Mouse (Mus musculus) embryonic facial prominence, embryonic 15.5 days (tissue): Measurements from ENCODE around the gene Stag2. TPM values are rescaled to one million over a fixed set of nuclear protein-coding genes. Genes with fewer than 3 reads are reported as not detected.
A peak's percentile ranks its signal among the peaks of the same experiment; 100 is the strongest.

Experiments
- ATAC-seq: fragments of 200-750 bp; cut with Nextera tagmentation; 2 replicates; pipeline ENCODE4 v1.8.0; 2017; ENCODE audit warnings: low read depth, moderate TSS enrichment; ENCODE audit not compliant: insufficient number of reproducible peaks, low FRiP score, low TSS enrichment
- H3K27ac ChIP-seq: fragments of 300-500 bp; sonication (generic); replicated peaks from 2 replicates; pipeline ENCODE4 v1.5.1; 2015; ENCODE audit warnings: mild to moderate bottlenecking, inconsistent platforms
- H3K27me3 ChIP-seq: fragments of 300-500 bp; sonication (generic); 2 replicates; pipeline ENCODE4 v1.6.1; 2015; ENCODE audit warnings: inconsistent platforms
- H3K36me3 ChIP-seq: fragments of 300-500 bp; sonication (generic); 2 replicates; pipeline ENCODE4 v1.6.1; 2015; ENCODE audit warnings: mild to moderate bottlenecking, inconsistent platforms
- H3K4me1 ChIP-seq: fragments of 300-500 bp; sonication (generic); 2 replicates; pipeline ENCODE4 v1.6.1; 2015; ENCODE audit warnings: inconsistent platforms
- H3K4me2 ChIP-seq: fragments of 300-500 bp; sonication (generic); replicated peaks from 2 replicates; pipeline ENCODE4 v1.6.1; 2015; ENCODE audit warnings: mild to moderate bottlenecking, inconsistent platforms
- H3K4me3 ChIP-seq: fragments of 300-500 bp; sonication (generic); replicated peaks from 2 replicates; pipeline ENCODE4 v1.5.1; 2015; ENCODE audit warnings: mild to moderate bottlenecking, inconsistent platforms
- H3K9ac ChIP-seq: fragments of 300-500 bp; sonication (generic); 2 replicates; pipeline ENCODE4 v1.6.1; 2015; ENCODE audit warnings: inconsistent platforms
- H3K9me3 ChIP-seq: fragments of 300-500 bp; sonication (generic); replicated peaks from 2 replicates; pipeline ENCODE4 v1.6.1; 2016; ENCODE audit warnings: inconsistent platforms
- WGBS: fragments of 180-500 bp; shearing (Covaris S2); methylation state at CpG from one replicate; pipeline ENCODE4 v1.1.7; 2015; 5-methylcytosine and 5-hydroxymethylcytosine counted together
- polyA plus RNA-seq: library from polyadenylated mRNA; unstranded; fragments of >200 nt; fragmentation: Nextera tagmentation; extraction: Ambion mirVana; gene quantifications from 2 replicates; pipeline ENCODE4 v1.2.1, GENCODE M21; 2015

Gene Stag2
- polyA plus RNA-seq, 1 experiment from 2014 or later = 34.1 TPM

DNA sequence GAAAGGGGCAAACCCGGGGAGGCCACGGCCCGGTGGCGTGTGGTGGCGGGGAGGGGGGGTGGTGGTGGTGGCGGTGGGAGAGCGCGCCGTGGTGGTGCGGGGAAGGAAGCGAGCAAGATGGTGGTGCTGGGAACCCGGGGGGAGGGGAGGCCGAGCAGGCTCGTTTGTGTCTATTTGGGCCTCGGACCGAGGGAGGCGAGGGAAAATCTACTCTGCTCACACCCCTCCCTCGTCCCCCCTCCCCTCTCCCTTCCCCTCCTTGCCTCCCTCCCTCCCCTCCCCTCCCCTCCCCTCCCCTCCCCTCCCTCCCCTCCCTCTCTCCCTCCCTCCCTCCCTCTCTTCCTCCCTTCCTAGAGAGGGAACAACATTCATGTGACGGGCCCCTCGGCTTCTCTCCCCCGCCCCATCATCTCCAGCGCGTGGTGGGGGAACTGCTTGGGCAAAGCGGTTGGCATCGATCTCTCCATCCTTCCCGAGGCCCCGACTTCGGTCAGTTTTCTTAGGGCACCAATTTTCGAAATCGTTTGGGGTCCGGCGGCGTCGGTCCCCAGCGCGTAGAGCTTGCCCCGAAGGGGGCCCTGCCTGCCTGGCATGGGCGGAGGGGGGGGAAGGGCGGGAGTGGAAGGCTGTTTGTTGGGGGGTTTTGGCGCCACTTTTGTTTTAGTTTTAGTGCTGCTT is 1.4 kb downstream of the Stag2 start:
- Histone ChIP-seq H3K4me3 (peak overlapping the region; percentile 59), H3K27ac (peak overlapping the region; percentile 99), H3K4me2 (peak overlapping the region; percentile 40), H3K27me3 (no peaks in the 10 kb centered on the region), H3K36me3 (no peaks in the 10 kb centered on the region), H3K9me3 (no peaks in the 10 kb centered on the region), H3K4me1 (no peaks in the 10 kb centered on the region), H3K9ac (peak overlapping the region; percentile 73)
- ATAC-seq = peak; percentile 82
- 32% methylated on average over 30 of the region's 40 CpGs for WGBS

DNA sequence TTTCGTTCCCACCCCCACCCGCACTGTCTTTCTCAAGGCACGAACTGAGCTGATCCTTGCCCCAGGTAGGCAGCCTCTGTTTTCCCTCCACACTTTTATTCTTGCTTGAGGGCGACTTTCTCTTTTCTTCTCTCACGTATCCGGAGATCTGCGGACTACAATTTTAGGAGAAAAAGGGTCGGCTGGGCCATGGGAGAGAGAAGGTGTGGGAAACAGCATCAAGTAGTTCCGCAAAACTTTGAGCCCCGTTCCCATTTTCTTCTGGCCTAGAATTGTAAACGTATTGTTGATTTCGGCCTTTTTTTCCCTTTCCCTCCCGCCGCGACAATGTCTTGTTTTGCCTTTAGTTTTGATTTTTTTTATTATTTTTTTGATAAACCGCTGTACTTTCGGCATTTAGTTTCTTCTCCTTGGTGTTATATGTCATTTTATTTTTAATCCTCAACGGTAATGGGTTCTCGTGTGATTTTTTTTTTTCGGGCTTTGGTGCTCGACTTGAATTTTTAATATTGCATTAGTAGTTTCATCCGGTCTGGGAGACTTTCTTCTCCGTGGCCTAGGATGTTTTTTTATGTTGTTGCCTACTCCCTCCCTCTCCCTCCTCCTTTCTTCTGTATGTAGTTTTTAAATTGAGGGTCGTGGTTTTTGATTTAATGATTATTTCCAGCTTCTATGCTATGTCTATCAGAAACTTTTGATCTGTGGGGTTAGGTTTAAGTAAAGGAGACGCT is 2.1 kb downstream of the Stag2 start:
- Histone ChIP-seq H3K4me1 (no peaks in the 10 kb centered on the region), H3K27me3 (no peaks in the 10 kb centered on the region), H3K27ac (peak overlapping the region; percentile 95), H3K9me3 (no peaks in the 10 kb centered on the region), H3K4me2 (peak overlapping the region; percentile 40), H3K36me3 (no peaks in the 10 kb centered on the region), H3K4me3 (peak overlapping the region; percentile 59), H3K9ac (peak overlapping the region; percentile 31)
- 17% methylated on average over 25 of the region's 25 CpGs for WGBS
- ATAC-seq = no peak

- Histone ChIP-seq H3K4me2 (peak overlapping the region; percentile 40), H3K9me3 (no peaks in the 10 kb centered on the region), H3K27me3 (no peaks in the 10 kb centered on the region), H3K27ac (peak overlapping the region; percentile 95), H3K9ac (peak overlapping the region; percentile 31; the same call in 1 of the 2 replicates), H3K4me1 (no peaks in the 10 kb centered on the region), H3K36me3 (no peaks in the 10 kb centered on the region), H3K4me3 (peak overlapping the region; percentile 59)
- ATAC-seq = peak; percentile 85
- WGBS = 19% methylated on average over 17 of the region's 17 CpGs
Observed at GRCm38 (mm10) chrX:42151903-42152369, 2.8 kb downstream of the Stag2 start.

- H3K36me3 ChIP-seq = no peaks in the 10 kb centered on the region
- H3K4me2 ChIP-seq = peak overlapping the region; percentile 40
- 18% methylated on average over 4 of the region's 4 CpGs for WGBS
- no peaks in the 10 kb centered on the region for H3K27me3 ChIP-seq
- H3K9me3 ChIP-seq = no peaks in the 10 kb centered on the region
- no peak for ATAC-seq
- no peak overlapping the region for H3K9ac ChIP-seq
- no peaks in the 10 kb centered on the region for H3K4me1 ChIP-seq
- peak overlapping the region; percentile 59 for H3K4me3 ChIP-seq
- no peak overlapping the region for H3K27ac ChIP-seq
Observed at GRCm38 (mm10) chrX:42153056-42153455, 3.9 kb downstream of the Stag2 start.

GRCm38 (mm10) chrX:42165455-42165854 is 16.3 kb downstream of the Stag2 start:
- H3K4me2 ChIP-seq = no peak overlapping the region
- no peaks in the 10 kb centered on the region for H3K9me3 ChIP-seq
- WGBS = 80% methylated on average over 1 of the region's 1 CpGs
- ATAC-seq = no peak
- no peak overlapping the region for H3K27ac ChIP-seq
- no peak overlapping the region for H3K4me3 ChIP-seq
- H3K36me3 ChIP-seq = no peaks in the 10 kb centered on the region
- no peaks in the 10 kb centered on the region for H3K27me3 ChIP-seq
- no peaks in the 10 kb centered on the region for H3K4me1 ChIP-seq
- no peak overlapping the region for H3K9ac ChIP-seq

- ATAC-seq = no peak
- H3K9me3 ChIP-seq = no peaks in the 10 kb centered on the region
- no peak overlapping the region for H3K27ac ChIP-seq
- no peaks in the 10 kb centered on the region for H3K36me3 ChIP-seq
- no peaks in the 10 kb centered on the region for H3K27me3 ChIP-seq
- H3K4me2 ChIP-seq = no peak overlapping the region
- H3K4me3 ChIP-seq = no peak overlapping the region
- H3K4me1 ChIP-seq = no peaks in the 10 kb centered on the region
- 90% methylated on average over 5 of the region's 5 CpGs for WGBS
- no peak overlapping the region for H3K9ac ChIP-seq
Observed at GRCm38 (mm10) chrX:42170811-42171210, 21.7 kb downstream of the Stag2 start.

GRCm38 (mm10) chrX:42187590-42187989 is 38.5 kb downstream of the Stag2 start:
- Histone ChIP-seq H3K9me3 (no peaks in the 10 kb centered on the region), H3K36me3 (no peaks in the 10 kb centered on the region), H3K27me3 (no peaks in the 10 kb centered on the region), H3K4me3 (no peak overlapping the region), H3K4me1 (no peaks in the 10 kb centered on the region), H3K9ac (no peak overlapping the region), H3K27ac (no peak overlapping the region), H3K4me2 (no peak overlapping the region)
- ATAC-seq = no peak
- 66% methylated on average over 3 of the region's 3 CpGs for WGBS

DNA sequence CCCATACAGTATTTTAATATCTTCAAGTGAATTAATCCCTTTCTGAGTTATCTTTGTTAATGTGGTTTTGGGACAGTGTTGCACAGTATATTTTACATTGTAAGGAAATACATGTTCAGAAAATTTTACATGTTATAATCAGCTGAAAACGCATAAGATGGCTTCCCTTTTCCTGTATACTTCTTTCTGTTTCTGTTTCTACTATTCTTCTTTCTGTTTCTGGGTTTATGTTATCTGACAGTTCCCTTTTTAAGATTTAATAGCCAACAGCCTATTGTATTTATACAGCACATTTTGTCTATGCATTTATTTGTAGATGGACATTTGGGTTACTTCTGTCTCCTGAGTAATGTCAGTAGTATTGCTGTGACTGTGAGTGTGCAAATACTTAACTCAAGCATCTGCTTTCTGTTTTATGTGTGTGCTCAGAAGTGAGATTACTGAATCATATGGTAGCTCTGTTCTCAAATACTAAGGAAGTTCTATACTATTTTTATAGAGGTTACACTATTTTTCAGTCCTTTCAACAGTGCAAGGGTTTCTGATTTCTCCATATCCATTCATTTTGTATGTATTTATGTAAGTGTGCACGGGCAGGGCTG is 39.8 kb downstream of the Stag2 start:
- no peak for ATAC-seq
- no peak overlapping the region for H3K4me3 ChIP-seq
- no peak overlapping the region for H3K4me2 ChIP-seq
- no peaks in the 10 kb centered on the region for H3K27me3 ChIP-seq
- no peaks in the 10 kb centered on the region for H3K36me3 ChIP-seq
- no peak overlapping the region for H3K9ac ChIP-seq
- no peak overlapping the region for H3K27ac ChIP-seq
- WGBS = 68% methylated on average over 2 of the region's 2 CpGs
- no peaks in the 10 kb centered on the region for H3K4me1 ChIP-seq
- H3K9me3 ChIP-seq = no peaks in the 10 kb centered on the region

- Histone ChIP-seq H3K27ac (no peak overlapping the region), H3K9me3 (no peaks in the 10 kb centered on the region), H3K9ac (no peak overlapping the region), H3K4me3 (no peak overlapping the region), H3K27me3 (no peaks in the 10 kb centered on the region), H3K36me3 (no peaks in the 10 kb centered on the region), H3K4me1 (no peaks in the 10 kb centered on the region), H3K4me2 (no peak overlapping the region)
- no peak for ATAC-seq
- 69% methylated on average over 3 of the region's 3 CpGs for WGBS
Observed at GRCm38 (mm10) chrX:42194608-42195007, 45.5 kb downstream of the Stag2 start.

GRCm38 (mm10) chrX:42202482-42202881 is 53.4 kb downstream of the Stag2 start:
- Histone ChIP-seq H3K4me3 (no peak overlapping the region), H3K27ac (no peak overlapping the region), H3K4me1 (no peaks in the 10 kb centered on the region), H3K36me3 (no peaks in the 10 kb centered on the region), H3K9ac (no peak overlapping the region), H3K4me2 (no peak overlapping the region), H3K27me3 (no peaks in the 10 kb centered on the region), H3K9me3 (no peaks in the 10 kb centered on the region)
- ATAC-seq = no peak
- WGBS = 83% methylated on average over 4 of the region's 4 CpGs

- ATAC-seq = no peak
- no peak overlapping the region for H3K27ac ChIP-seq
- no peak overlapping the region for H3K4me2 ChIP-seq
- H3K9me3 ChIP-seq = no peaks in the 10 kb centered on the region
- H3K36me3 ChIP-seq = no peaks in the 10 kb centered on the region
- H3K4me1 ChIP-seq = no peaks in the 10 kb centered on the region
- no peak overlapping the region for H3K9ac ChIP-seq
- H3K27me3 ChIP-seq = no peaks in the 10 kb centered on the region
- 81% methylated on average over 1 of the region's 1 CpGs for WGBS
- H3K4me3 ChIP-seq = no peak overlapping the region
Observed at GRCm38 (mm10) chrX:42215742-42216141, 66.6 kb downstream of the Stag2 start.
